Mouse (Mus musculus) stomach, embryonic 15.5 days (tissue): ENCODE results near the gene Plcd3. TPM values are rescaled to one million over a fixed set of nuclear protein-coding genes. Genes with fewer than 3 reads are reported as not detected.

Source experiments
- ATAC-seq: fragments of 200-750 bp; cut with Nextera tagmentation; 2 replicates; pipeline ENCODE4 v1.8.0; 2017; ENCODE audit warnings: low read depth, moderate number of reproducible peaks, moderate TSS enrichment; ENCODE audit not compliant: insufficient read depth, low FRiP score
- H3K27ac ChIP-seq: fragments of 300-500 bp; sonication (generic); 2 replicates; pipeline ENCODE4 v1.5.1; 2015; ENCODE audit warnings: mild to moderate bottlenecking, inconsistent platforms
- H3K27me3 ChIP-seq: fragments of 300-500 bp; sonication (generic); replicated peaks from 2 replicates; pipeline ENCODE4 v1.6.1; 2015; ENCODE audit warnings: inconsistent platforms
- H3K36me3 ChIP-seq: fragments of 300-500 bp; sonication (generic); 2 replicates; pipeline ENCODE4 v1.6.1; 2015; ENCODE audit warnings: inconsistent platforms
- H3K4me1 ChIP-seq: fragments of 300-500 bp; sonication (generic); 2 replicates; pipeline ENCODE4 v1.6.1; 2015; ENCODE audit warnings: inconsistent platforms
- H3K4me2 ChIP-seq: fragments of 300-500 bp; sonication (generic); 2 replicates; pipeline ENCODE4 v1.6.1; 2015; ENCODE audit warnings: mild to moderate bottlenecking, inconsistent platforms
- H3K4me3 ChIP-seq: fragments of 300-500 bp; sonication (generic); replicated peaks from 2 replicates; pipeline ENCODE4 v1.5.1; 2015; ENCODE audit warnings: inconsistent platforms
- H3K9ac ChIP-seq: fragments of 300-500 bp; sonication (generic); 2 replicates; pipeline ENCODE4 v1.6.1; 2015; ENCODE audit warnings: inconsistent platforms
- H3K9me3 ChIP-seq: fragments of 300-500 bp; sonication (generic); 2 replicates; pipeline ENCODE4 v1.6.1; 2016; ENCODE audit warnings: inconsistent platforms
- WGBS: fragments of 180-500 bp; shearing (Covaris S2); methylation state at CpG from one replicate; pipeline ENCODE4 v1.1.7; 2015; 5-methylcytosine and 5-hydroxymethylcytosine counted together
- polyA plus RNA-seq: library from polyadenylated mRNA; unstranded; fragments of >200 nt; fragmentation: Nextera tagmentation; extraction: Ambion mirVana; gene quantifications from 2 replicates; pipeline ENCODE4 v1.2.1, GENCODE M21; 2015

Gene Plcd3
- polyA plus RNA-seq, 1 experiment from 2014 or later = 3.6 TPM

- H3K27me3 ChIP-seq = no peaks in the 10 kb centered on the region
- ATAC-seq = peak; percentile 94
- WGBS = under 1% methylated on average over 53 of the region's 53 CpGs
- peak within 1 kb of the TSS; percentile 74 for H3K4me3 ChIP-seq
- no peaks in the 10 kb centered on the region for H3K9me3 ChIP-seq
- peaks cover 27% of the 10 kb centered on the region for H3K4me1 ChIP-seq
- peak within 1 kb of the TSS; percentile 95 for H3K27ac ChIP-seq
- H3K4me2 ChIP-seq = peak within 1 kb of the TSS; percentile 80
- peak within 1 kb of the TSS; percentile 57 for H3K9ac ChIP-seq
- H3K36me3 ChIP-seq = no peaks in the 10 kb centered on the region
Measured at GRCm38 (mm10) chr11:103116008-103116818, 14.8 kb upstream of the Plcd3 start, which contains the start of gene Hexim1. TSS of gene Hexim1 (plus strand) at chr11:103116231.

- Histone ChIP-seq H3K4me3 (peak overlapping the region; percentile 66), H3K27me3 (no peaks in the 10 kb centered on the region), H3K9me3 (no peaks in the 10 kb centered on the region), H3K4me2 (peak overlapping the region; percentile 59), H3K4me1 (peaks cover 29% of the 10 kb centered on the region), H3K27ac (peak overlapping the region; percentile 95), H3K36me3 (no peaks in the 10 kb centered on the region), H3K9ac (peak overlapping the region; percentile 51; the same call in 1 of the 2 replicates)
- peak; percentile 74 for ATAC-seq
- under 1% methylated on average over 34 of the region's 34 CpGs for WGBS
Measured at GRCm38 (mm10) chr11:103115163-103116007, 13.9 kb upstream of the Plcd3 start.

GRCm38 (mm10) chr11:103114270-103114943 lies 12.9 kb upstream of the Plcd3 start:
- H3K4me2 ChIP-seq = peak overlapping the region; percentile 59
- no peaks in the 10 kb centered on the region for H3K27me3 ChIP-seq
- no peak for ATAC-seq
- peak overlapping the region; percentile 95; the same call in 1 of the 2 replicates for H3K27ac ChIP-seq
- H3K9me3 ChIP-seq = no peaks in the 10 kb centered on the region
- peaks cover 29% of the 10 kb centered on the region for H3K4me1 ChIP-seq
- no peaks in the 10 kb centered on the region for H3K36me3 ChIP-seq
- H3K9ac ChIP-seq = peak overlapping the region; percentile 51; the same call in 1 of the 2 replicates
- 84% methylated on average over 11 of the region's 11 CpGs for WGBS
- H3K4me3 ChIP-seq = peak overlapping the region; percentile 66

GRCm38 (mm10) chr11:103113771-103114170 lies 12.3 kb upstream of the Plcd3 start:
- Histone ChIP-seq H3K36me3 (no peaks in the 10 kb centered on the region), H3K4me2 (no peak overlapping the region), H3K4me3 (no peak overlapping the region), H3K27ac (peak overlapping the region; percentile 78), H3K9ac (no peak overlapping the region), H3K9me3 (no peaks in the 10 kb centered on the region), H3K27me3 (no peaks in the 10 kb centered on the region), H3K4me1 (peaks cover 27% of the 10 kb centered on the region)
- ATAC-seq = no peak
- 78% methylated on average over 4 of the region's 4 CpGs for WGBS

- H3K9ac ChIP-seq = no peak overlapping the region
- no peak for ATAC-seq
- WGBS = 57% methylated on average over 12 of the region's 12 CpGs
Measured at GRCm38 (mm10) chr11:103113005-103113404, 11.5 kb upstream of the Plcd3 start.

GRCm38 (mm10) chr11:103112552-103112912 lies 11.1 kb upstream of the Plcd3 start:
- Histone ChIP-seq H3K36me3 (no peaks in the 10 kb centered on the region), H3K4me1 (peaks cover 22% of the 10 kb centered on the region), H3K9me3 (no peaks in the 10 kb centered on the region), H3K27me3 (no peaks in the 10 kb centered on the region), H3K4me3 (peak overlapping the region; percentile 35), H3K4me2 (peak overlapping the region; percentile 75), H3K27ac (peak overlapping the region; percentile 78), H3K9ac (no peak overlapping the region)
- no peak for ATAC-seq
- WGBS = 33% methylated on average over 9 of the region's 9 CpGs

More at GRCm38 (mm10) chr11:103113005-103113404, 11.5 kb upstream of the Plcd3 start:
- Histone ChIP-seq H3K27ac (peak overlapping the region; percentile 78), H3K4me3 (no peak overlapping the region), H3K27me3 (no peaks in the 10 kb centered on the region), H3K4me2 (peak overlapping the region; percentile 75; the same call in 1 of the 2 replicates), H3K36me3 (no peaks in the 10 kb centered on the region), H3K4me1 (peaks cover 22% of the 10 kb centered on the region), H3K9me3 (no peaks in the 10 kb centered on the region)

GRCm38 (mm10) chr11:103111881-103112551 lies 10.6 kb upstream of the Plcd3 start:
- Histone ChIP-seq H3K36me3 (no peaks in the 10 kb centered on the region), H3K9me3 (no peaks in the 10 kb centered on the region), H3K4me2 (peak overlapping the region; percentile 75), H3K27me3 (no peaks in the 10 kb centered on the region), H3K4me3 (peak overlapping the region; percentile 35), H3K4me1 (peaks cover 22% of the 10 kb centered on the region), H3K9ac (peak overlapping the region; percentile 14; the same call in 1 of the 2 replicates), H3K27ac (peak overlapping the region; percentile 78)
- WGBS = 2% methylated on average over 28 of the region's 28 CpGs
- ATAC-seq = no peak

GRCm38 (mm10) chr11:103111301-103111700 lies 9.8 kb upstream of the Plcd3 start:
- no peak for ATAC-seq
- WGBS = 24% methylated on average over 10 of the region's 10 CpGs
- Histone ChIP-seq H3K9me3 (no peaks in the 10 kb centered on the region), H3K4me3 (peak overlapping the region; percentile 35), H3K27me3 (no peaks in the 10 kb centered on the region), H3K4me1 (peaks cover 22% of the 10 kb centered on the region), H3K9ac (no peak overlapping the region), H3K27ac (peak overlapping the region; percentile 78), H3K36me3 (no peaks in the 10 kb centered on the region), H3K4me2 (peak overlapping the region; percentile 75)

GRCm38 (mm10) chr11:103106386-103106785 lies 4.9 kb upstream of the Plcd3 start:
- Histone ChIP-seq H3K9ac (no peak overlapping the region), H3K4me3 (no peak overlapping the region), H3K27me3 (0 out of 2 replicates have a peak, but pooled peaks cover under 1% of the 10 kb centered on the region), H3K4me2 (no peak overlapping the region), H3K9me3 (no peaks in the 10 kb centered on the region), H3K27ac (no peak overlapping the region), H3K4me1 (peaks cover 22% of the 10 kb centered on the region), H3K36me3 (no peaks in the 10 kb centered on the region)
- no peak for ATAC-seq
- 63% methylated on average over 4 of the region's 4 CpGs for WGBS

GRCm38 (mm10) chr11:103105810-103106209 lies 4.4 kb upstream of the Plcd3 start:
- WGBS = 88% methylated on average over 6 of the region's 6 CpGs
- Histone ChIP-seq H3K9me3 (no peaks in the 10 kb centered on the region), H3K9ac (no peak overlapping the region), H3K27ac (no peak overlapping the region), H3K4me1 (peaks cover 24% of the 10 kb centered on the region), H3K27me3 (0 out of 2 replicates have a peak, but pooled peaks cover 7% of the 10 kb centered on the region), H3K4me2 (no peak overlapping the region), H3K36me3 (no peaks in the 10 kb centered on the region), H3K4me3 (no peak overlapping the region)
- no peak for ATAC-seq

GRCm38 (mm10) chr11:103105180-103105725 lies 3.8 kb upstream of the Plcd3 start:
- no peak overlapping the region for H3K4me2 ChIP-seq
- no peak overlapping the region for H3K9ac ChIP-seq
- H3K27ac ChIP-seq = no peak overlapping the region
- peaks cover 28% of the 10 kb centered on the region for H3K4me1 ChIP-seq
- H3K27me3 ChIP-seq = 0 out of 2 replicates have a peak, but pooled peaks cover 9% of the 10 kb centered on the region
- H3K36me3 ChIP-seq = no peaks in the 10 kb centered on the region
- no peaks in the 10 kb centered on the region for H3K9me3 ChIP-seq
- no peak overlapping the region for H3K4me3 ChIP-seq
- no peak for ATAC-seq
- WGBS = 53% methylated on average over 14 of the region's 14 CpGs
